Mouse (Mus musculus) right cerebral cortex, postnatal 25 days (tissue): ENCODE measurements at regions not wholly inside any gene's neighbourhood (a gene's known extent, or its start where the extent isn't known, plus 50 kb on each side); places are given as distances from the start of the nearest gene placed in this dataset.

Experiments used
- DNase-seq: peaks from one replicate; pipeline ENCODE4 v3.0.0; 2022

- DNase-seq, result peak; percentile 81
These were observed 178.3 kb upstream of the Topaz1 start for GRCm38 (mm10) chr9:122568691-122569441.

GRCm38 (mm10) chr9:122569511-122570455 is 177.4 kb upstream of the Topaz1 start:
- DNase-seq, result peak; percentile 43

- no peak for DNase-seq
These were observed 176.1 kb upstream of the Topaz1 start for GRCm38 (mm10) chr9:122571001-122571400.

GRCm38 (mm10) chr9:122571402-122572059 is 175.6 kb upstream of the Topaz1 start:
- peak; percentile 53 for DNase-seq

- peak; percentile 96 for DNase-seq
These were observed 174.9 kb upstream of the Topaz1 start for GRCm38 (mm10) chr9:122572060-122572835.

- DNase-seq, result peak; percentile 46
These were observed 174.3 kb upstream of the Topaz1 start for GRCm38 (mm10) chr9:122572836-122573267.

- no peak for DNase-seq
These were observed 161.9 kb upstream of the Topaz1 start for GRCm38 (mm10) chr9:122585228-122585627.

- DNase-seq, result no peak
These were observed 160.7 kb upstream of the Topaz1 start for GRCm38 (mm10) chr9:122586421-122586820.

GRCm38 (mm10) chr9:122586986-122587385 is 160.2 kb upstream of the Topaz1 start:
- DNase-seq, result no peak

- DNase-seq, result no peak
These were observed 158.9 kb upstream of the Topaz1 start for GRCm38 (mm10) chr9:122588246-122588645.

GRCm38 (mm10) chr9:122592820-122593615 is 154.1 kb upstream of the Topaz1 start:
- no peak for DNase-seq

GRCm38 (mm10) chr9:122595120-122595943 is 151.8 kb upstream of the Topaz1 start:
- no peak for DNase-seq

GRCm38 (mm10) chr9:122603106-122603505 is 144.0 kb upstream of the Topaz1 start:
- DNase-seq, result no peak

GRCm38 (mm10) chr9:122609616-122610015 is 137.5 kb upstream of the Topaz1 start:
- DNase-seq, result peak; percentile 54

GRCm38 (mm10) chr9:122610918-122611317 is 136.2 kb upstream of the Topaz1 start:
- DNase-seq, result peak; percentile 72

- no peak for DNase-seq
These were observed 132.4 kb upstream of the Topaz1 start for GRCm38 (mm10) chr9:122614579-122615252.

- no peak for DNase-seq
These were observed 131.8 kb upstream of the Topaz1 start for GRCm38 (mm10) chr9:122615351-122615750.

GRCm38 (mm10) chr9:122617793-122618192 is 129.4 kb upstream of the Topaz1 start:
- DNase-seq, result no peak

GRCm38 (mm10) chr9:122625081-122625480 is 122.1 kb upstream of the Topaz1 start:
- DNase-seq, result no peak

GRCm38 (mm10) chr9:122626346-122626745 is 120.8 kb upstream of the Topaz1 start:
- DNase-seq, result no peak
